ENCODE assay signal across 8 mouse cellular contexts in genomic region chr13:19394171-19394570, GRCm38 (mm10). TPM values are rescaled to one million over a fixed set of nuclear protein-coding genes. Genes with fewer than 3 reads are reported as not detected.
DNase-seq lines count a peak whose midpoint lies in the region; ATAC-seq and TF ChIP-seq lines count a peak whose summit lies in the region.

No protein-coding gene starts in this region.

- TF ChIP-seq POLR2A in brain, embryonic 14.5 days (IDR thresholded peaks at IDR 0.05; ENCODE audit: borderline replicate concordance, extremely low read depth, insufficient read depth, insufficient read length, poor library complexity, severe bottlenecking) = no peak

- no peak overlapping the region for H3K27ac ChIP-seq in hindbrain, embryonic 12.5 days
- no peak overlapping the region for H3K27ac ChIP-seq in liver, postnatal 0 days (ENCODE audit: low read depth)

- H3K9ac ChIP-seq in hindbrain, embryonic 12.5 days = 0 out of 2 replicates have a peak overlapping the region, but pooled peaks have one; percentile 24
- H3K9ac ChIP-seq in liver, postnatal 0 days (replicated peaks) = no peak overlapping the region

- H3K4me3 ChIP-seq in hindbrain, embryonic 12.5 days = no peak overlapping the region
- H3K4me3 ChIP-seq in liver, postnatal 0 days (ENCODE audit: low read depth, low read length) = peak overlapping the region; percentile 9; the same call in 1 of the 2 replicates

- peak overlapping the region; percentile 60 for H3K4me2 ChIP-seq in hindbrain, embryonic 12.5 days (replicated peaks)
- peak overlapping the region; percentile 60 for H3K4me2 ChIP-seq in liver, postnatal 0 days (ENCODE audit: low read depth, low read length)

- TF ChIP-seq EP300 in liver, postnatal 0 days (IDR thresholded peaks at IDR 0.05; ENCODE audit: low read depth) = no peak

- ATAC-seq in cerebellum, adult (ENCODE audit: insufficient number of reproducible peaks, low FRiP score, low TSS enrichment) = no peak
- no peak for ATAC-seq in hindbrain, embryonic 12.5 days (ENCODE audit: low FRiP score)
- no peak for ATAC-seq in liver, postnatal 0 days

- 68% methylated on average over 4 of the region's 4 CpGs for whole genome bisulfite sequencing in hindbrain, embryonic 12.5 days
- WGBS in liver, postnatal 0 days (ENCODE audit: insufficient replicate concordance) = 33% methylated on average over 4 of the region's 4 CpGs

- no peak for TF ChIP-seq CTCF in brain, embryonic 14.5 days (IDR thresholded peaks at IDR 0.05; ENCODE audit: borderline replicate concordance, extremely low read depth, insufficient read depth, insufficient read length)
- no peak for TF ChIP-seq CTCF in liver, postnatal 0 days (IDR thresholded peaks at IDR 0.05; ENCODE audit: low read depth)

- no peaks in the 10 kb centered on the region for H3K27me3 ChIP-seq in hindbrain, embryonic 12.5 days
- H3K27me3 ChIP-seq in liver, postnatal 0 days (ENCODE audit: insufficient read depth, low read length) = no peaks in the 10 kb centered on the region

- no peaks in the 10 kb centered on the region for H3K36me3 ChIP-seq in hindbrain, embryonic 12.5 days
- H3K36me3 ChIP-seq in liver, postnatal 0 days (replicated peaks; ENCODE audit: insufficient read depth, low read length) = no peaks in the 10 kb centered on the region

- H3K9me3 ChIP-seq in hindbrain, embryonic 12.5 days (replicated peaks) = no peaks in the 10 kb centered on the region
- H3K9me3 ChIP-seq in liver, postnatal 0 days (ENCODE audit: low read length) = no peaks in the 10 kb centered on the region

- H3K4me1 ChIP-seq in hindbrain, embryonic 12.5 days = peaks cover 15% of the 10 kb centered on the region
- peaks cover 10% of the 10 kb centered on the region for H3K4me1 ChIP-seq in liver, postnatal 0 days (ENCODE audit: insufficient read depth)

- peak; percentile 52 for DNase-seq in cerebellum, adult 9-10 months
- DNase-seq in brain, embryonic 14.5 days (ENCODE audit: low read depth) = peak; percentile 20
- DNase-seq in liver, postnatal 0 days = no peak
- peak; percentile 18 for DNase-seq in retina, postnatal 1 day
- no peak for DNase-seq in urinary bladder, adult 18-20 months (ENCODE audit: low spot score in 2 of 2)
- no peak for DNase-seq in urinary bladder, postnatal 4 days (ENCODE audit: low spot score in 2 of 2)

RNA-seq across cellular contexts. Expression of gene Stard3nl, which starts 1.4 kb away (rescaled TPM):
- polyA plus RNA-seq in brain, embryonic 14.5 days (2012; rRNA removed) = 104 and 116 TPM in 2 replicates
- polyA plus RNA-seq in hindbrain, embryonic 12.5 days (2016; fragmentation: Nextera tagmentation; extraction: Ambion mirVana) = 143 and 156 TPM in 2 replicates
- 19.5 and 19.9 TPM in 2 replicates for polyA plus RNA-seq in liver, postnatal 0 days (2015; fragmentation: Nextera tagmentation; extraction: Ambion mirVana)

Comparison
In these comparisons a context has a peak if more than half of its experiments do, and no peak if none do; other contexts are left out.
1. DNase-seq: peak in cerebellum, adult 9-10 months (single experiment), brain, embryonic 14.5 days (single experiment) and retina, postnatal 1 day (single experiment); none in liver, postnatal 0 days (single experiment), urinary bladder, adult 18-20 months (0 of 2) and urinary bladder, postnatal 4 days (0 of 2).